Mouse (Mus musculus) erythroid progenitor cell, adult 5-6 weeks (primary cell): ENCODE measurements around the gene Josd1. TPM values are rescaled to one million over a fixed set of nuclear protein-coding genes. Genes with fewer than 3 reads are reported as not detected.

Experiments
- ATAC-seq: replicated peaks from 2 replicates; pipeline ENCODE4 v1.8.0; 2016; ENCODE audit warnings: moderate number of reproducible peaks, mild to moderate bottlenecking, moderate TSS enrichment, inconsistent platforms; ENCODE audit not compliant: poor library complexity, low FRiP score, severe bottlenecking
- total RNA-seq, 2 experiments: library from RNA; stranded (forward) in 1 of 2; stranded (reverse) in 1 of 2; fragments of 150-400 nt in 1 of 2; fragments of 186-747, 209-891 nt in 1 of 2; gene quantifications; 2 replicates each; pipeline versions ENCODE4 v1.2.3 to v1.2.4; 2015 to 2017; ENCODE audit warnings: low replicate concordance in 2 of 2

The Josd1 gene
- total RNA-seq, 2 experiments from 2014 or later: 17.3 to 18.4 TPM

DNA sequence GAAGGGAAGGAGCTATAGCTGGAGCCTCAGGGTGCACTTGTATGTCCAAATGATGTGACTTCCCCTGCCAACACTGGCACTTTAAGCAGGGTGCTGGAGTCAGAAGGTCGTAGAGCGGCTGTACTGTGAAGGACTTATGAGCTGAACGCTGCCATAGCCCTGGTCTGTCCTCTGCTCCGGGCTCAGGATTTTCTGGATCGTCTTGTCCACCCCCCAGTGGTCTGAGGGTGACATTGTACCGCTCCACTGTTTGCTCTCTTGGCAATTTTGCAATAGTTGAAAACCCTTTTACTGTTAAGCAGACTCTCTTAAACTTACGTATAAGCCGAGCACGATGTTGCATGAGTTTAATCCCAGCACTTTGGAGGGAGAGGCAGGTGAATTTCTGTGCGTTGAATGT lies 18.5 kb downstream of the Josd1 start:
- ATAC-seq: no peak

- no peak for ATAC-seq
Observed at GRCm38 (mm10) chr15:79664666-79665065, 23.1 kb downstream of the Josd1 start.

DNA sequence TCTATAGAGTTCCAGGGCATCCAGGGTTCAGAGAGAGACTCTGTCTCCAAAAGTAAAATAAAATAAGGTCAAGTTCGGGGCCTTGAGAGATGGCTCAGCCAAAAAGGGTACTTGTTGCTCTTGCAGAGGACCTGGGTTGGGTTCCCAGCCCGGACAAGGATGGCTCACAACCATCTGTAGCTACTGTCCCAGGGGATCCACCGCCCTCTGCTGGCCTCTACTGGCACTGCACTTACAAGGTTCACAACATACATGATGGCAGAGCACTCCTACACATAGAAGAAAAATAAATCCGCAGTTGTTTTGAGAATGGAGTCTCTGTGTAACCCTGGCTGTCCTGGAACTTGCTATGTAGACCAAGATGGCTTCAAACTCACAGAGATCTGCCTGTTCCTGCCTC lies 25.9 kb downstream of the Josd1 start:
- ATAC-seq: no peak

DNA sequence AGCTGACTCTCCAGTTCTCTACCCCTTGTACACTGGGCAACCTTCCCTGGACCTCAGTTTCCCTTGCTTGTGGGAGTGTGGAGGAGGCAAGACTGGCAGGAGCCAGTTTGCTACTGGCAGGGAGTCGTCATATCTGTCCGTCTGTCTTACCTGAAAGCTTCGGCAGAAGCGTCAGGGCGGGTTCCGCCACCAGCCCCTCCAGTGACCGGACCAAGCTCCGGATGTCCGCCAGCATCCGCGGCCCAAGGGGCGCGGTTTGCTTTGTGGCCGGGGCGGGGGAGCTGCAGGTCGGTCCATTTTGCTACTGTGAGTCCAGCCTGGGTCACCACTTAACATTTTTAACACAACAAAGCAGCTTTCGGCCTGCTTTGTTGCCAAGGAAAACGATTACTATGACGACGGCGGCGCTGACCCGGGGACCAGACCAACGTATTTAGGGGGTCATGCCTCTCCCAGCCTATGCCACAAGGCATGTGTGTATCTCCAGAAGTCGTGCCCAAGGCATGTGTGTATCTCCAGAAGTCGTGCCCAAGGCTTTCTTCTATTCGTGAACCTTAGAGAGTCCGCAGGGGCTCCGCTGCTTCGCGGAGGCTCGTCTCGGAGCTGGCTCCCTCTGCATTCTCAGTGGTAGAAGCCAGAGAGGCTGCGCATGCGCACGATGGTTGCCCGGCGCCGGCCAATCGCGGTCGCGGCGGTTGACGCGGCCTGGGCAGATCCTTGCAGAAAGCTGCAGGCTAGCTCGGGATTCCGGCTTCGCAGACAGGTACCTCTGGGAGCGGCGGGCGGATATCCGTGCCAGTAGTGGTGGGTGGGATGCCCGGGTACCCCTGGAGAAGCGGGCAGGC lies 29.0 kb downstream of the Josd1 start, which contains the start of the genes Fam227a and Cby1:
Gene Fam227a, minus strand, starts transcription at position 426 of the 845 bp plus-strand sequence.
Gene Cby1, plus strand, starts transcription at position 669 of the 845 bp plus-strand sequence.
- ATAC-seq: peak; percentile 88

DNA sequence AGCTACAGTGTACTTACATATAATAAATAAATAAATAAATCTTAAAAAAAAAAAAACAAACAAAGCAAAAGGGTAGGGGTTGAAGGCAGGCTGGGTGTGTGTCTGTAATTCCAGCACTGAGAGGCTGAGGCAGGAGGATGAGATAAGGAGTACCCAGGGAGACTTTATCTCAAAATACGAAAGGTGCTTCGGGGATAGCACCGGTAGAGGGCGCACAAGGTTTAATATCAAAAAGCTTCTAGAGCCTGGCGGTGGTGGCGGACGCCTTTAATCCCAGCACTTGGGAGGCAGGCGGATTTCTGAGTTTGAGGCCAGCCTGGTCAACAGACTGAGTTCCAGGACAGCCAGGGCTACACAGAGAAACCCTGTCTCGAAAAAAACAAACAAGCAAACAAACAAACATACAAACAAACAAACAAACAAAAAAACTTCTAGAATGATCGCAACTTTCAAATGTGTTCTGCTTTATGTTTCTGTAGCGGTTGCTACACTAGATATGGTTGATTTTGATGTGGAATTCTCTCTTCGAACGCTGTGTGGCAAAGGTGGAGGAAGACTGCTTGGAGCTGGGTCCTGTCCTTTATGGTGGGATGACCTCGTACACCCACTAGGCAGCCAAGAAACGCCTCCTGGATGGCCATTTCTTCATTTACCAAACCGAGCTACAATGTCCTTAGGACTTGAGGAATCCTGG lies 29.7 kb downstream of the Josd1 start:
- ATAC-seq: peak; percentile 69

DNA sequence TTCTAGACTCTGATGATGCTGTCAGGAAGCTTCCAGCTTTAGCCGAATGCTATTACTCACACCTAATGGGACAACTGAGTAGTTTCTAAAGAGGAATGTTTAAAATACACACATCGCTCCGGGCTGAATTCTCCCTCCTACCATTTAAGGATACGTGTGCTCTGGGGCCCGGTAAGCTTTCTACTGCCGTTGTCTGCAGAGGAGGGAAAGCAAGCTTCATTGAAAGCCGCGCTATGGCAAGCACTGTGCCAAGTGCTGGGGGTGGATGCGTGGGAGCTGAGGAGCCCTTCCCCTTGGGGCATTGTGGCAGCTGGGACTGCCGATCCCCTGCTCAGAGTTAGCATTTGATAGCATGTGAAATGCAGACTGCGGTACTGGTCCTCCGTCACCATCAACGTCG lies 31.3 kb downstream of the Josd1 start:
- no peak for ATAC-seq

- no peak for ATAC-seq
Observed at GRCm38 (mm10) chr15:79651481-79651880, 36.2 kb downstream of the Josd1 start.

DNA sequence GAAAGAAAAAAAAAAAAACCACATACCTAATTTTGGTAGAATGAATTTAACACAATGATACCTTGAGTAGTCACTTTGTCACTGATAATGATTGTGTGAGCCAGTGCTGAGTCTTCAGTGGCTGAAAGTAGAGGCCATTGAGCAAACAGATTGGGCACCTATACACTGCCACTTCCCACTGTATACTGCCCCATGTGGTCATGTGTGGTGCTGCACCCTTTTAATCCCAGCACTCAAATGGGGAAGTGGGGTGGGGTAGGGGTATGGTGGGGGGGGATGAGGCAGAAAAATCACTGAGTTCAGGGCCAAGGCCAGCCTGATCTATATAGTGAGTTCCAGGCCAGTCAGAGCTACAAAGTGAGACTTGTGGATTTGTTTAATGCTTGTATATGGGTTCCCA lies 37.1 kb downstream of the Josd1 start:
- 0 out of 2 replicates have a peak, but pooled peaks have one; percentile 55 for ATAC-seq

DNA sequence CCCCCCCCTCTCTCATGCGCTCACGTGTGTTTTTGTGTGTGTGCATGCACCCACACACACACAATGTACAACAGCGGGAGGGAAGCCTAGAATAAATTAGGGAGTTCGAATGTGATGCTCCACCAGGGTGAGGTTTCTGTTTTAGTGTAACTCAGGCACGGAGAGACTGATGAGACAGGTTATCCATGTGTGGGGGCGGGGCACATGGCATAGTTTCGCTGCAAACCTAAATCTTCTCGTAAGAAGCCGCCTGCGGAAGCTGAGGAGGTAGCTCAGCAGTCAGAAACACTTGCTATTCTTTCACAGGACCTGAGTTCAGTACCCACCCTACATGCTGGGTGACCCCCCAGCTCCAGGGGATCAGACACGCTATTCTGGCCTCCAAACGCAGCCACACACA lies 39.6 kb downstream of the Josd1 start:
- no peak for ATAC-seq

- no peak for ATAC-seq
Observed at GRCm38 (mm10) chr15:79645483-79645882, 42.2 kb downstream of the Josd1 start.

GRCm38 (mm10) chr15:79641135-79641817 lies 46.4 kb downstream of the Josd1 start:
- no peak for ATAC-seq

- ATAC-seq: no peak
Observed at GRCm38 (mm10) chr15:79630471-79630870, 57.2 kb downstream of the Josd1 start.

Other genes with a start within 250 kb of the Josd1 start
- 6.8 and 18.9 TPM in 2 replicates for gene Csnk1e, start 232.4 kb downstream of the Josd1 start, total RNA-seq (2015; ENCODE audit: low replicate concordance)
- gene Csnk1e, start 232.4 kb downstream of the Josd1 start, total RNA-seq (2017; ENCODE audit: low replicate concordance): 2.1 and 2.9 TPM in 2 replicates
- gene Kcnj4, start 182.7 kb downstream of the Josd1 start, total RNA-seq (2015; ENCODE audit: low replicate concordance): not detected in 2 replicates
- gene Kcnj4, start 182.7 kb downstream of the Josd1 start, total RNA-seq (2017; ENCODE audit: low replicate concordance): not detected in 2 replicates
- 1.1 TPM in 1 of 2 replicates, not detected in the other for gene Kdelr3, start 171.5 kb downstream of the Josd1 start, total RNA-seq (2015; ENCODE audit: low replicate concordance)
- not detected in 2 replicates for gene Kdelr3, start 171.5 kb downstream of the Josd1 start, total RNA-seq (2017; ENCODE audit: low replicate concordance)
- 117 and 144 TPM in 2 replicates for gene Ddx17, start 141.2 kb downstream of the Josd1 start, total RNA-seq (2015; ENCODE audit: low replicate concordance)
- gene Ddx17, start 141.2 kb downstream of the Josd1 start, total RNA-seq (2017; ENCODE audit: low replicate concordance): 145 and 216 TPM in 2 replicates
- 15.5 TPM in 1 of 2 replicates, not detected in the other for gene Dmc1, start 82.8 kb downstream of the Josd1 start, total RNA-seq (2015; ENCODE audit: low replicate concordance)
- 1.0 TPM in 1 of 2 replicates, not detected in the other for gene Dmc1, start 82.8 kb downstream of the Josd1 start, total RNA-seq (2017; ENCODE audit: low replicate concordance)
- 3.2 TPM in 1 of 2 replicates, not detected in the other for gene Fam227a, start 29.0 kb downstream of the Josd1 start, total RNA-seq (2015; ENCODE audit: low replicate concordance)
- gene Fam227a, start 29.0 kb downstream of the Josd1 start, total RNA-seq (2017; ENCODE audit: low replicate concordance): 4.4 and 8.6 TPM in 2 replicates
- 3.6 and 6.3 TPM in 2 replicates for gene Cby1, start 28.7 kb downstream of the Josd1 start, total RNA-seq (2015; ENCODE audit: low replicate concordance)
- 13.0 and 15.4 TPM in 2 replicates for gene Cby1, start 28.7 kb downstream of the Josd1 start, total RNA-seq (2017; ENCODE audit: low replicate concordance)
- 70.8 and 73.9 TPM in 2 replicates for gene Tomm22, start 17.1 kb downstream of the Josd1 start, total RNA-seq (2015; ENCODE audit: low replicate concordance)
- gene Tomm22, start 17.1 kb downstream of the Josd1 start, total RNA-seq (2017; ENCODE audit: low replicate concordance): 54.8 and 62.5 TPM in 2 replicates
- gene Gtpbp1, start 2.9 kb upstream of the Josd1 start, total RNA-seq (2015; ENCODE audit: low replicate concordance): 43.6 and 63.1 TPM in 2 replicates
- gene Gtpbp1, start 2.9 kb upstream of the Josd1 start, total RNA-seq (2017; ENCODE audit: low replicate concordance): 64.1 and 94.1 TPM in 2 replicates
- 29.6 and 34.0 TPM in 2 replicates for gene Sun2, start 54.6 kb upstream of the Josd1 start, total RNA-seq (2015; ENCODE audit: low replicate concordance)
- 56.9 and 67.4 TPM in 2 replicates for gene Sun2, start 54.6 kb upstream of the Josd1 start, total RNA-seq (2017; ENCODE audit: low replicate concordance)
- gene Dnal4, start 89.9 kb upstream of the Josd1 start, total RNA-seq (2015; ENCODE audit: low replicate concordance): 1.8 TPM in 1 of 2 replicates, not detected in the other
- 0.30 and 1.7 TPM in 2 replicates for gene Dnal4, start 89.9 kb upstream of the Josd1 start, total RNA-seq (2017; ENCODE audit: low replicate concordance)
- not detected in 2 replicates for gene Nptxr, start 116.8 kb upstream of the Josd1 start, total RNA-seq (2015; ENCODE audit: low replicate concordance)
- gene Nptxr, start 116.8 kb upstream of the Josd1 start, total RNA-seq (2017; ENCODE audit: low replicate concordance): 0.53 TPM in 1 of 2 replicates, not detected in the other
- gene Npcd, start 146.3 kb upstream of the Josd1 start, total RNA-seq (2015; ENCODE audit: low replicate concordance): not detected in 2 replicates
- not detected in 2 replicates for gene Npcd, start 146.3 kb upstream of the Josd1 start, total RNA-seq (2017; ENCODE audit: low replicate concordance)
- gene Cbx6, start 146.8 kb upstream of the Josd1 start, total RNA-seq (2015; ENCODE audit: low replicate concordance): 13.8 and 20.2 TPM in 2 replicates
- 21.8 and 38.9 TPM in 2 replicates for gene Cbx6, start 146.8 kb upstream of the Josd1 start, total RNA-seq (2017; ENCODE audit: low replicate concordance)
- 229 and 314 TPM in 2 replicates for gene Apobec3, start 203.7 kb upstream of the Josd1 start, total RNA-seq (2015; ENCODE audit: low replicate concordance)
- gene Apobec3, start 203.7 kb upstream of the Josd1 start, total RNA-seq (2017; ENCODE audit: low replicate concordance): 185 and 259 TPM in 2 replicates